Mouse (Mus musculus) megakaryocyte progenitor cell, adult 5-6 weeks (primary cell): Measurements from ENCODE around the gene Zfp62. TPM values are rescaled to one million over a fixed set of nuclear protein-coding genes. Genes with fewer than 3 reads are reported as not detected.

Experiments used
- total RNA-seq, 2 experiments: library from RNA; stranded (forward) in 1 of 2; stranded (reverse) in 1 of 2; fragments of 157-497, 149-512 nt in 1 of 2; fragments of 200-1000 nt in 1 of 2; gene quantifications; 2 replicates each; pipeline versions ENCODE4 v1.2.3 to v1.2.4; 2015 to 2017

The Zfp62 gene
- total RNA-seq, 2 experiments from 2014 or later = 71.0 to 78.4 TPM

Other genes with a start within 250 kb of the Zfp62 start
- 0.64 and 0.94 TPM in 2 replicates for gene Olfr56, start 224.4 kb upstream of the Zfp62 start, total RNA-seq (2015)
- 1.3 and 1.9 TPM in 2 replicates for gene Olfr56, start 224.4 kb upstream of the Zfp62 start, total RNA-seq (2017)
- gene 9930111J21Rik1, start 223.9 kb upstream of the Zfp62 start, total RNA-seq (2015) = 13.7 and 14.1 TPM in 2 replicates
- gene 9930111J21Rik1, start 223.9 kb upstream of the Zfp62 start, total RNA-seq (2017) = 7.6 and 8.2 TPM in 2 replicates
- gene Gm12185, start 211.1 kb upstream of the Zfp62 start, total RNA-seq (2015) = 0.07 and 0.54 TPM in 2 replicates
- gene Gm12185, start 211.1 kb upstream of the Zfp62 start, total RNA-seq (2017) = 1.5 and 4.9 TPM in 2 replicates
- 2.6 and 5.0 TPM in 2 replicates for gene Tgtp1, start 209.1 kb upstream of the Zfp62 start, total RNA-seq (2015)
- 3.0 and 7.8 TPM in 2 replicates for gene Tgtp1, start 209.1 kb upstream of the Zfp62 start, total RNA-seq (2017)
- 26.0 and 37.5 TPM in 2 replicates for gene 9930111J21Rik2, start 152.1 kb upstream of the Zfp62 start, total RNA-seq (2015)
- 25.2 and 29.4 TPM in 2 replicates for gene 9930111J21Rik2, start 152.1 kb upstream of the Zfp62 start, total RNA-seq (2017)
- 16.8 and 24.5 TPM in 2 replicates for gene Tgtp2, start 139.1 kb upstream of the Zfp62 start, total RNA-seq (2015)
- 56.3 and 82.0 TPM in 2 replicates for gene Tgtp2, start 139.1 kb upstream of the Zfp62 start, total RNA-seq (2017)
- 129 and 147 TPM in 2 replicates for gene Ifi47, start 126.7 kb upstream of the Zfp62 start, total RNA-seq (2015)
- gene Ifi47, start 126.7 kb upstream of the Zfp62 start, total RNA-seq (2017) = 54.3 and 57.2 TPM in 2 replicates
- not detected in 2 replicates for gene Olfr1396, start 88.4 kb upstream of the Zfp62 start, total RNA-seq (2015)
- gene Olfr1396, start 88.4 kb upstream of the Zfp62 start, total RNA-seq (2017) = not detected in 2 replicates
- gene Olfr1395, start 61.0 kb upstream of the Zfp62 start, total RNA-seq (2015) = not detected in 2 replicates
- not detected in 2 replicates for gene Olfr1395, start 61.0 kb upstream of the Zfp62 start, total RNA-seq (2017)
- gene Olfr1394, start 48.9 kb upstream of the Zfp62 start, total RNA-seq (2015) = not detected in 2 replicates
- not detected in 2 replicates for gene Olfr1394, start 48.9 kb upstream of the Zfp62 start, total RNA-seq (2017)
- gene Btnl9, start 16.1 kb upstream of the Zfp62 start, total RNA-seq (2015) = 3.8 and 7.1 TPM in 2 replicates
- 7.5 and 13.9 TPM in 2 replicates for gene Btnl9, start 16.1 kb upstream of the Zfp62 start, total RNA-seq (2017)
- 36.3 and 40.9 TPM in 2 replicates for gene Mgat1, start 40.9 kb downstream of the Zfp62 start, total RNA-seq (2015)
- 54.2 and 61.9 TPM in 2 replicates for gene Mgat1, start 40.9 kb downstream of the Zfp62 start, total RNA-seq (2017)
- gene Olfr1393, start 75.0 kb downstream of the Zfp62 start, total RNA-seq (2015) = 0.05 TPM in 2 replicates
- not detected in 2 replicates for gene Olfr1393, start 75.0 kb downstream of the Zfp62 start, total RNA-seq (2017)
- gene Olfr1392, start 82.0 kb downstream of the Zfp62 start, total RNA-seq (2015) = not detected in 2 replicates
- gene Olfr1392, start 82.0 kb downstream of the Zfp62 start, total RNA-seq (2017) = not detected in 2 replicates
- gene Olfr10, start 101.4 kb downstream of the Zfp62 start, total RNA-seq (2015) = not detected in 2 replicates
- not detected in 2 replicates for gene Olfr10, start 101.4 kb downstream of the Zfp62 start, total RNA-seq (2017)
- gene Olfr1391, start 119.5 kb downstream of the Zfp62 start, total RNA-seq (2015) = not detected in 2 replicates
- not detected in 2 replicates for gene Olfr1391, start 119.5 kb downstream of the Zfp62 start, total RNA-seq (2017)
- gene Olfr1390, start 131.9 kb downstream of the Zfp62 start, total RNA-seq (2015) = not detected in 2 replicates
- not detected in 2 replicates for gene Olfr1390, start 131.9 kb downstream of the Zfp62 start, total RNA-seq (2017)
- gene Olfr1389, start 219.8 kb downstream of the Zfp62 start, total RNA-seq (2015) = not detected in 2 replicates
- gene Olfr1389, start 219.8 kb downstream of the Zfp62 start, total RNA-seq (2017) = not detected in 2 replicates
- gene Olfr1388, start 233.3 kb downstream of the Zfp62 start, total RNA-seq (2015) = 0.05 TPM in 1 of 2 replicates, not detected in the other
- gene Olfr1388, start 233.3 kb downstream of the Zfp62 start, total RNA-seq (2017) = 0.07 and 0.17 TPM in 2 replicates